Mouse (Mus musculus) MEL (cell line): Measurements from ENCODE around the gene Mettl18.

Experiments
- CHD2 ChIP-seq: IDR thresholded peaks from 2 replicates; pipeline ENCODE4 v1.6.1; 2011; ENCODE audit warnings: low read length, improper control_type of control experiment
- CTCF ChIP-seq, 3 experiments: IDR thresholded peaks in 2 of 3; conservative IDR thresholded peaks in 1 of 3; 2 replicates each; pipeline ENCODE4 v1.5.1; 2011 to 2012; ENCODE audit warnings: low read length in 3 of 3, low read depth in 2 of 3, mild to moderate bottlenecking in 2 of 3, improper control_type of control experiment in 1 of 3, inconsistent platforms in 1 of 3, mixed read lengths in 1 of 3, moderate library complexity in 1 of 3; ENCODE audit not compliant: control insufficient read depth in 1 of 3, insufficient read depth in 1 of 3, poor library complexity in 1 of 3, severe bottlenecking in 1 of 3
- EP300 ChIP-seq, 2 experiments: IDR thresholded peaks; 2 replicates each; pipeline ENCODE4 v1.6.1; 2011; ENCODE audit warnings: improper control_type of control experiment in 2 of 2, low read length in 2 of 2, low read depth in 1 of 2, mild to moderate bottlenecking in 1 of 2
- POLR2A ChIP-seq, 2 experiments: IDR thresholded peaks; 2 replicates each; pipeline ENCODE4 v1.6.1; 2011 to 2012; ENCODE audit warnings: low read length in 2 of 2, mild to moderate bottlenecking in 2 of 2, control low read depth in 1 of 2, improper control_type of control experiment in 1 of 2, low read depth in 1 of 2, moderate library complexity in 1 of 2; ENCODE audit not compliant: control insufficient read depth in 1 of 2, insufficient read depth in 1 of 2, poor library complexity in 1 of 2
- RAD21 ChIP-seq: IDR thresholded peaks from 2 replicates; pipeline ENCODE4 v1.6.1; 2011; ENCODE audit warnings: mild to moderate bottlenecking, low read depth, low read length, improper control_type of control experiment
- ZKSCAN1 ChIP-seq: IDR thresholded peaks from 2 replicates; pipeline ENCODE4 v1.6.1; 2012; ENCODE audit warnings: low read depth, mild to moderate bottlenecking, inconsistent platforms, low read length, improper control_type of control experiment, moderate library complexity
- ZNF384 ChIP-seq: IDR thresholded peaks from 2 replicates; pipeline ENCODE4 v1.6.1; 2012; ENCODE audit warnings: low read depth, mild to moderate bottlenecking, inconsistent platforms, low read length, improper control_type of control experiment

DNA sequence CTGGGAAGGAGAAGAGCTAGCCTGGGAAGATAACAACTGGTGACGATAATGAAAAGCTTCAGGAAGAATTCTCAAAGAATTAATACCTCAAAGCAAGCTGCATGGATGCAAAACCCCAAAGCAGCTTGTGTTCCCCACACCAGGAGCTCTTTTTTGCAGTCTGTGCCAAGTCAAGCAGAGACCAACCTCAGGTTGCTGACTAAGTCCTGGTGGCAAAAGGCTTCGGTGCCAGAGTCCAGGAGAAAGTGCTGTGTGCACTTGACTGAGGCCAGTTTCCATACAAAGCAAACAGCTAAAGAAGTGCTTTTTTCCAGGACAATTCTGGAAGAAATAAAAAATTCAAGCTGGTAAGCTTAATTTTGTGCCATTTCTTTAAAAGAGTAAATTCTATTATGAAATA lies 41.3 kb upstream of the Mettl18 start:
- TF ChIP-seq EP300 (IDR thresholded peaks at IDR 0.05; ENCODE audit: low read depth in 1 of 2, low read length in 2 of 2) = no peak
- TF ChIP-seq CTCF (IDR thresholded peaks at IDR 0.05 in 2 of 3, conservative IDR thresholded peaks at IDR 0.05 in 1 of 3; ENCODE audit: control insufficient read depth in 1 of 3, insufficient read depth in 1 of 3, low read depth in 2 of 3, low read length in 3 of 3, poor library complexity in 1 of 3, severe bottlenecking in 1 of 3) = no peak
- no peak for TF ChIP-seq ZNF384
- no peak for TF ChIP-seq ZKSCAN1
- no peak for TF ChIP-seq CHD2
- TF ChIP-seq POLR2A (IDR thresholded peaks at IDR 0.05; ENCODE audit: control insufficient read depth in 1 of 2, insufficient read depth in 1 of 2, low read depth in 1 of 2, low read length in 2 of 2, poor library complexity in 1 of 2) = no peak
- TF ChIP-seq RAD21 = no peak
